Mouse (Mus musculus) kidney, postnatal 4 days (tissue): Measurements from ENCODE around the gene Hba-a2.
"Not testable (repeated sequence)": the region's sequence is repeated elsewhere in the genome, so short reads cannot be mapped to it uniquely, and the experiment has no call there.

ENCODE experiments used
- DNase-seq, 2 experiments: peaks; one replicate each; pipeline ENCODE4 v3.0.0; 2021; ENCODE audit warnings: mixed read lengths in 2 of 2

The Hba-a2 gene

DNA sequence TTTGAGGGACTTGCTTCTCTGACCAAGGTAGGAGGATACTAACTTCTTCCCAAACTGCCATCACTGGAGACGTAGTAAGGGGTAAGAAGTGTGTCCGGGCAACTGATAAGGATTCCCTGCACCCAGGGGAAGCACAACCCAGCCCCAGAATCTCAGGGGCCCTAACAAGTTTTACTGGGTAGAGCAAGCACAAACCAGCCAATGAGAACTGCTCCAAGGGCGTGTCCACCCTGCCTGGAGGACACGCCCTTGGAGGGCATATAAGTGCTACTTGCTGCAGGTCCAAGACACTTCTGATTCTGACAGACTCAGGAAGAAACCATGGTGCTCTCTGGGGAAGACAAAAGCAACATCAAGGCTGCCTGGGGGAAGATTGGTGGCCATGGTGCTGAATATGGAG, at the start of gene Hba-a2:
TSS of gene Hba-a2 (plus strand) at position 287 of the 400 bp plus-strand sequence.
- not testable (repeated sequence) for DNase-seq

DNA sequence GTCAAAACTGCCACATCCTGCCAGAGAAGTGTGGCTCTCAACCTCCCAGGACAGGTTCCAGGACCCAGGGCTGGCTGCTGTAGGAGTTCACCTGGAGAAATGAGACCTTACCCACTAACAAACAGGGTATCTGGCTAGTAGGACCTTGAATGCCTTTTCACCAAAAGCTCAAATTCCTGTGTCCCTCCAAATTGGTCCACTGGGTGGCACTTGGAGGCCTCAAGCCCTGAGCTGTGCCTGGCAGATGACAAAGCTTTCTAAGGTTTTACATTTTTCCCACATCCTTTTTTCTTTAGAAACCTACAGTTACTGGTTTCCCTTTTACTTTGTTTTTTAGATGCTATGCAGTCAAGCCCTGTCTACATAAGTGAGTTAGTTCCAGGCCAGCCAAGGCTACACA, 49.2 kb upstream of the Hba-a2 start:
- DNase-seq: no peak

DNA sequence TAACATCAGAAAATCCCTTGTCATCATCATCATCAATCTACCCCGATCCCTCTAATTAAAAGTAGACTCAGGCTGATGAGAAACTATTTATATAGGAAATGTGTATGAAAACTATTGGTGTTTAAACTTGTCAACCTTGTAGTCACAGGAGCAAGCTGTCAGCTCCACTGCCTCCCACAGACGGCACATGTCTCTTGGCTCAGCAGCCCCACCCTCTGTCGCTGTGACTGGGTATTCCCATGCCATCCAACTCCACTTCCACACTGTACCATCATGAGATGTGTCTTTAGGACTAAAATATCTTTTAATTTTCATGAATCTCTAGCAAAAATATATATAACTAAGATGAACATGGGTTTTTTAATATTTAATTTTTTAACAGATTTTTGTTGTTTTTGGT, 47.9 kb upstream of the Hba-a2 start:
- no peak for DNase-seq

DNA sequence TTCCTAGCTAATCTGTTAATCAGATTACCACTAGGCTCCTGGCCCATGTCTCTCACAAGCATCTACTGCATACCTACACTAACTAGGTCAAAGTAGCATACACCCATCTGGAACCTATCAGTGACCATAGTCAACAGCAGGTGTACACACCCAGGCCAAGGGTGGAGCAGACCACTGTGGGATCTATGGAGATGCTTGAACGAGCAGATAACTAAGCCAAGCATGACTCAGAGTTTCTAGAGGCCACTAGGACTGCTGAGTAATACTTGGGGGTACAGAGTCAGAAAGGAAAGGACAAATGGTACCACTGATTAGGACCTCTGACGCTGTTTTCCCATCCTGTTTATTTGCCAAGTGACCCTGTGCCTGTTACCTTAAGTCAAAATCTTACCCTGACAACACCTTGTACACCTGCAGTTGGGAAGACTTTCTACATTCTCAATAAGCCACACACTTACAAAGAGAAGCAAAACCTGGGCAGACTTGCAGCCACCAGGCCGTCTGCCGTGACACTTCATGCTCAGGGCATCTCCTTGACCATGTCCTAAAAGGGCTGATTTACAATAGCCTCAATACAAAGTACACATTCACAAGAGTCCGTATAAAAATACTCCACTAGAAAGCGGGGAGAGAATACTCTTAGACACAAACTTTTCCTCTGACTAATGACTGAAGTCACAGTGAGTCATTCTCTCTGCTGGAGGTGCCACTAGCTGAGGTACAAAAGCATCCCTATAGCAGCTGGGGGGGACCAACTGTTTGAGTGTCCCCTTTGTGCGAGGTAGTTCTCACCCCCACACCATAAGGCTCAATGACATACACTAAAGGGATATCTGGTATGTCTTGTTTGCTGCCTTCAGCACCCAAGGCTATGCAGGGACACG, 45.2 kb upstream of the Hba-a2 start:
- no peak for DNase-seq

DNA sequence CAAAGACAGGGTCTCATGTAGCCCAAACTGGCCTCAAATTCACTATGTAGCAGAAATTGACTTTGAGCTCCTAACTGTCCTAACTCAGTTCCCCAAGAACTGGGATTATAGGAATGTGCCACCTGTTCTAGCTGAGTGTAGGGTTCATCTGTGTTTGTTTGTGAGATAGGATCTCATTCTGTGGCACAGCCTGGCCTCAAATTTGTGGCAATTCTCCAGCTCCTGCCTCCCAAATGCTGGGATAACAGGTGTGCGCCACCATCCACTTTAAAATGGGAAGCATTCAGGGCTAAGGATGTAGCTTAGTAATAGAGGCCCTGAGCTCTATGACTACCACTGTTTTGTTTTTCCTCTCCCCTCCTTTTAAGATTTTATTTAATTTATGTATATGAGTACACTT, 43.2 kb upstream of the Hba-a2 start:
- no peak for DNase-seq

DNA sequence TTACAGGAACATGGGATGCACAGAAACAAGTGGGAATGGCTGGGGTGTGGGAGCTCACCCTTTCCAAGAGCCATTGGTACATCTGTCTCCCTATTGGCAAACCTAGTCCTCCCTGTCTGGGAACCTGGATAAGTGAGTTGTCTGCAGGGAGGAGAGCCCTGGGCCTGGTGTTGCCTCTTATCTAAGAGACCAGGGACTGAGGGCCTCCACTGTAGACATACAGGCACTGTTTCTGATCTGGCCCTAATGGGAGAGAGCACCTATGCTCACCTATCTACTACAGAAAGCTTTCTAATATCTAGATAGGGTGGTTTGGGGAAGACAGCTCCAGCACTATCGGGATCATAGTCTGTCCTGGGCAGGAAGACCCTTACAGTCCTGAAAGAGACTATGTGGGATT, 40.1 kb upstream of the Hba-a2 start:
- DNase-seq: no peak

DNA sequence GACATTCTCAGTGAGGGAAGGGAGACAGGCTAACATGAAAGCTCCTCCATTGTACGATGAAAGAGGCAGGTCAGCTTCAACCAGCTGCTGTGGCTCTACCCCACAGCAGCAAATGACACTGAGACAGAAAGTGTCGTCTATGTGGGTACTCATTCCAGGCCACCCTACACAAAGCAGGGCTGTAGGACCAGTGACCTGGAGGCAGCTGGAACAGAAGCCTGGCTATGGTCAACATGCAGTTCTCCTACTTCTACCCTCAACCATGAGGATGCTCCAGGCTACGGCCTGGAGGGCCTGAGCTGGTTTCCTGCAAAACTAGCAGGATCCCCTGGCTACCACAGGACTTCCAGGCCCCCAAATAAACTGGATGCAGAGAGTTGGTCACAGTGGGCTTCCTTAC, 39.7 kb upstream of the Hba-a2 start:
- no peak for DNase-seq

DNA sequence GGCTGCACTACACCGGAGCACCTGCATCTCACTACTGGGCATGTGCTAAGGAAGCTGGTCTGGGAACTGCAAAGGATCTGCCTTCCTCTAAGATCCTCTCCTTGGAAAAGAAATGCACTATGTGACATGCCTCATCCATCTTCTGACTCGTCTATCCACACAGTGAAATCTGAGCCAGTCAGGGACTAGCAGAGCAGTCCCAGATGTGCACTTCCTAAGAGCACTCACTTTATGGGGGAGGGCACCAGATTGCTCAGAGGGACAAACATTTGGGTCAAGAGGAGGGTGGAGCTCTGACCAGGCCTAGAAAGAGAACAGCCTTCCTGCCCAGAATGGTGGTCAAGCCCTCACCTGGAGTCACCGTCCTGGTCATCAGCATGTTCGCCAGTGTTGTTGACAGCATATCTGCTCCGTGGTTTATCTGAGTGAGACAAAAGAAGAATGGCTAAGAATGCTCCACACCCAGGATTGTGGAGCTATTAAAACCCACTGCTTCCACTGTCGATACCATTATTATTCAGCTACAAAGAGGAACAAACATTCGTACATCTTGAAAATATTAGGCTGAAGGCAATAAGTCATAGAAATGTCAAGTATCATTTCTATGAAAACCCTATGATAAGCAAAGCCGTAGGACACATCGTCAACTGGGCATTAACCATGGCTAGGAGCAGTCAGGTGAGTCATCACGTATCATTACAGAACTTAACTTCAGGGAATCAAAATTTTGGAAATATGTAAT, 33.4 kb upstream of the Hba-a2 start:
- DNase-seq: no peak

DNA sequence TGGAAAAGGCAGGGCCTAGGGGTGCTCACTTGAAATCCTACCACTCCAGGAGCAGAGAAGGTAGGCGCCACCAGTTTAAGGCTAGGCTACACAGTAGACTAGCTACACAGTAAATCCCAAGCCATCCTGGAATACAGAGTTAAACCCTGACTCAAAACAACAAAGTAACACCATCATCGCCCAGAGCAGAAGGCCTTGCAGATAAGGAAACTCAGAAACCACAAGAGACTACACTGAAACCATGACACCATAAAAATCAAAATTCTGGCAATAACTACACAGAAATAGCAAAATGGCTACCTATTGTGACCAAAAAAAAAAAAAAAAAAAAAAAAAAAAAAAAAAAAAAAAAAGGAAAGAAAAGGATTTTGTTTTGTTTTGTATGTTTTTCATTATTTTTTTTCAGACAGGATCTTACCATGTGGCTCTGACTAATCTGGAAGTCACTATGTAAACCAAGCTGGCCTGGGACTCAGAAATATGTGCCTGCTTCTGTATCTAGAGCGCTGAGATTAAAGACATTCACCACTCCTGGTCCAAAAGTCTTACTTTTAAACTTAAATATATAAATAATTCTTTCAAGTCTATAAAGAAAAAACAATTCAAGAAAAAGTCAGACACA, 31.1 kb upstream of the Hba-a2 start:
- DNase-seq: no peak

DNA sequence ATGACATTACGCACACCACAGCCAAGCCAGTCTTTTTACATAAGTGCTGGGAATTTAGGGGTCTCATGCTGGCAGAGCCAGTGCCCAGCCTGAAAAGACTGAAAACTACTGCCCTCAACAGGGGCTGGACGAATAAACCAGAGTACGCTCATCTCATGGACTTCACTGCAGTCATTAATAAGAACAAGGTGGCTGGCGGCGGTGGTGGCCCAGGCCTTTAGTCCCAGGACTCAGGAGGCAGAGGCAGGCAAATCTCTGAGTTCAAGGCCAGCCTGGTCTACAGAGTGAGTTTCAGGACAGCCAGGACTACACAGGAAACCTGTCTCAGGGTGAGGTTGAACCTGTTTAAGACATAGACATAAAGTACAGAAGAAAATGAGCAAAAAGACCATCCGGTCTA, 30.1 kb upstream of the Hba-a2 start:
- DNase-seq: no peak

DNA sequence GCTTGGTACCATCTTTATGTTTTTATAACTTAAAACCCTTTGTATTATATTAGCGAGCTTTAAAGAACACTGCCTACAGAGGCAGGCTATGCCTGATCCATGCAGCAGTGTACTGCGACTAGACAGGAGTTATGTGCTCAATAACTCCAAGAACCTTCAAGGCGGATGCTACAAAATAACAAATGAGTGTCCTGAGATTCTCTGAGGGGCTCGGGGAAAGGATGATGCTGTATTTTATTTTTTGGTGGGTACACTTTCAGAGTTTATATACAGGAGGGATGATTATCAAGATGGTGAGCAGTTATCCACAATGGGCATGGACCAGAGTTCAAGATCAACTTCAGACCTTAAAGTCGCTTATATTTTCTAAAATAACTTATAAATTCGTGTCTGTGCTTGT, 29.5 kb upstream of the Hba-a2 start:
- DNase-seq: no peak

DNA sequence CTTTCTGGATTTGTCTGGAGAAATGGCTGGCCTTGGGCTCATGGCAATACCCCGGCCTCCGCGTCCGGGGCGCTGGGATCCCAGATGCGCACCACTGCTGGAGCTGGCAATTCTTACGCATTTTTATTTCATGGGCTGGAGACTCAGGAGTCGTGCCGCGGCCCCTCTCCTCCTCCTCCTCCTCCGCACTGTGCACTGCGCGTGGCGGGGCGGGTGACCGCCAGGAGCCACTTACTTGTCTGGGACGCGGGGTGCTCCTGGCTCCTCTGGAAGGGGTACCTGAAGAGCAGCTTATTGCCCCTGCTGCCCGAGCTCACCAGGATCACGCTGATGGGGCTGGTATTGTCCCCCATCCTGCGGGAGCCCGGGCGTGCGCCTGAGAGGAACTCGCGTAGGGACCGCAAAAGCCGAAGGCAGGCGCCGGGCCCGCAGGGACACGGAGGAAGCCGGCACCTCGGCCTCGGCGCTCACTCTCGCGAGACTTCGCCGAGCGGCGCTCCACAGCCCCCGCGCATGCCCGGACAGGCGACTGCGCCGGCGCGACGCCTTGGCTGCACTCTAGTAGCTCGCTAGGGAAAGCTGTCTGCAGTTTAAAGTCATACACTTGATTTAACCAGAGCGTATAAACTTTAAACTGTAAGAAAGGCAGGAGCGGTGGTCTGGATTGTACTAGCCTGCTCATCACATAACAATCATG, 29.0 kb upstream of the Hba-a2 start, which contains the start of gene Nprl3:
TSS of gene Nprl3 (minus strand) at position 520 of the 697 bp plus-strand sequence.
- peak; percentile 97 to 99 for DNase-seq

DNA sequence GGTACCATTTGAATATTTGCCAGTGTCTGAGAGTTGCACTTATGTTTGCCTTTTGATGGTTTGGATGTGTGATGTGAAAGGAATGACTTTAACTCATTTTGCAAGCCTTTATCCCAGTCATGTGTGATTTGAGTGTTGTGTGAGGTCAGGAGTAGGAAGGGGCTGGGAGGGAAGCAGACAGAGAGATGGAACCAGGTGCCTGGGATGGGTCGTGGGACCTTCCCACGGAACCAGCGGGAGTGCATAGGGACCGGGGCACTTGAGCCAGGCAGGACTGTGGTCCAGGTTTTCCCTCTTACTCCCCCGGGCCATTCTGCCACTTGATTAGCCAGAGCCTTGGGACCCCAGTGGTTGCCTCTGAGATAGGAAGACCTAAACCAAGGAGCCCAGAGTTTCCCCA, 28.3 kb upstream of the Hba-a2 start:
- DNase-seq: peak in 1 of 2 experiments; percentile 31

DNA sequence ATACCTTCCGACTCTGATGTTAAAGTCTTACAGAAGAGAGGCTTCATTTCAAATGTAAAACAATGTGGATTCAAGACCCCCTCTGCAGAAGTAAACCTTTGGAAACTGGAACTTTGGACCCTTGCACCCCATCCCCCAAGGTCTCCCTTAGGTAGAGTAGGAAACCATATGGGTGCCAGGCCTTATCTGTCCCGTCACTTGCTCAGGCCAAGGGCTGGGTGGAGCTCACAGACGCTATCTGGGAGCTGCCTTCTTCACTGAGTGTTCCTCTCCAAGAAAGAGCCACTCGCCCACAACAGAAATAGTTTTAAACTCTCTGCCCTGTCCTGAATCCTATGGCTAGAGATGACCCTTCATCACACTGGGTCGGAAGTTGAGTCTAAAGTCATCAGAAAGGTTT, 27.3 kb upstream of the Hba-a2 start:
- no peak for DNase-seq

DNA sequence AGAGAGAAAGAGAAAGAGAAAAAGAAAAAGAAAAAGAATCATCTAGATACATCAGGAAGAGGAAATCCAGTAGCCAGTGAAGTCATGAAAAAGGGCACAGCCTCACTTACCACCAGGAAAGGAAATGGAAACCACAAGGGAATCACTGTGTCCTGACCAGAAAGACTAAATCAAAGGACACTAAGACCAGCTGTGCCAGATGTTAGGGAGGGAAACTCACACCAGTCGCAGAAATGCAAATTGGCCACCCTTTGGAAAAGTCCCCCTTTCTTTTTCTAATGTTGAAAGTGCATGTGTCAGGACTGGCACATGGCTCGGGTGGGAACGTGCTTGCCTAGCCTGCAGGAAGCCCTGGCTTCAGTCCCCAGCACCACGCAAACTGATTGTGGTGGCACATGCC, 25.1 kb upstream of the Hba-a2 start:
- no peak for DNase-seq

DNA sequence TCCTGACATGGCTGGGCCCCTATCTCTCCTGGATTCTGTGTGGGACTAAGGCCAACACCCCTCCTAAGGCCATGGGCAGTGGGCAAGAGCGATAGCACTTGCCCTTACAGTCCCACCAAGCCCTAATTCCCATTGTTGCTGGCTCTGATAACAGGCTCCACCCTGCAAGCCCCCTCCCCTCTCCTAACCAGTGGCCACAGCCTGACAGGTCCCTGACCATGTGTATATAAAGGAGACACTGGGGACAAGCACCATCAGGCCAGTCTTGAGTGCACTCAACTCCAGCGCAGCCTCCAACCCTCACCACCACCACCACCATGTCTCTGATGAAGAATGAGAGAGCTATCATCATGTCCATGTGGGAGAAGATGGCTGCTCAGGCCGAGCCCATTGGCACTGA, 19.9 kb upstream of the Hba-a2 start, which contains the start of gene Hba-x:
TSS of gene Hba-x (plus strand) at position 54 of the 400 bp plus-strand sequence.
- DNase-seq: no peak

DNA sequence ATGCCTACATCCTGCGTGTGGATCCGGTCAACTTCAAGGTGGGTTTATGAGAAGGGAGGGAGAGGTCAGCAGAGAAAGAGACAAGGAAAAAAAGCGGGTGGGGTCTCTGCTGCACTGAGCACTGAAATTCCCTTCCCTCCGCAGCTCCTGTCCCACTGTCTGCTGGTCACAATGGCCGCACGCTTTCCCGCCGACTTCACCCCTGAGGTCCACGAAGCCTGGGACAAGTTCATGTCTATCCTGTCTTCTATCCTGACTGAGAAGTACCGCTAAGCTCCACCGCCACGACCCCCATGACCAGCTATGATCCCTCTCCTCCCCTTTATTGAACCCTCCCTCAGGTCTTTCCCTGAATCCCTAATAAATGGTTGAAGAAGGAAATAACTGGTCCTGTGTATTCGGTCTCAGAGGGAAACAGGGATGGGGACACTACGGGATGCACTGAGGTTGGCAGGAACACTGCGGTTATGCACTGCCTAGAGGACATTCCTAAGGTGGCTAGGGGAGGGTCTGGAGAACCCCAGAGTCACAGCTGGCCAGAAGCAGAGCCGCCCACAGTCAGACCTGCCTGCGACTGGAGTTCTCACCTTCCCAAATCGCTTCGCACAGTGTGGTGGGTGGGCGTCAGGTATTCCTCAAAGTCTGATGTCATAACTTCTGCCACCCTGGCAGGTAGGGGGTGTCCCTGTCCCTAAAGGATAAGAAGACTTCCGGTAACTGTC, 18.4 kb upstream of the Hba-a2 start:
- DNase-seq: no peak

DNA sequence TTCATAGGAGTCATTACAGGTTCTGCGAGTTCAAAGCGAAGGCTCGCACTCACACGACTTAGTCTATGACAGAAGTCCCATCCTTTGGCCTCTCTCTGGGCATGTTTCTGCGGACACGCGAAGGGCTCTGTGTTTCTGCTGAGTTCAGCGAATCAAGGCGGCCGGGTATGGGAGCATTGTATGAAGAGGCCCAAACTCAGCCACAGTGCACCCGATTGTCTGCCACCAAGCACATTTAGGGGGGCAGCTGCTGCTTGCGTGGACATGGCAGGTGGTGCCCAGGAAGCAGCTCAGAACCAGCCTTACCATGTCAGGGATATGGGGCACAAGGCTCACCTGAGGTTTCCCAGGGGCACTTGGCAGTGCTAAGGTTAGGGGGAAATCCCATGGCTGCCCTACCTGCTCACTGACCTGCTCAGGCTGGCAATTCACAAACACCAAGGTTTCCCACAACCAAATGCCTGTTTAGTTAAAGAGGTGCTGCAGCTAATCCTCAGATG, 17.8 kb upstream of the Hba-a2 start:
- no peak for DNase-seq

DNA sequence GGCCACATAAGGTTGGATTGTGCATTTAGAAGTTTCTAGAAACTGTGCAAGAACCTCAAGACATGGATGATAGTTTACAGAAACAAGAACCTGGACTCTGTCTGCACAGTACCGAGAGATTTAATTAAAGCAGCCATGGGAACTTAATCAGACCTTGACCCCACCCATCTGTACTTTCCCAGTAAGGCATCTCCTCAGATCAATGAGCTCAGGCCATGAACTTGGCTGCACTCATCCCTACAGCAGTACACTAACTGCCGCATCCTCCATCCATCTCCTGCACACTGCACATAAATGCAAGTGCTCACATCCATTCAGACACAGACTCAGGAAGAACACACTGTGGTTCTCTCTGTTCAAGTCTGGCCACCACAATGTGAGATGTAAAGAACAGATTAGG, 15.6 kb upstream of the Hba-a2 start:
- DNase-seq: no peak

DNA sequence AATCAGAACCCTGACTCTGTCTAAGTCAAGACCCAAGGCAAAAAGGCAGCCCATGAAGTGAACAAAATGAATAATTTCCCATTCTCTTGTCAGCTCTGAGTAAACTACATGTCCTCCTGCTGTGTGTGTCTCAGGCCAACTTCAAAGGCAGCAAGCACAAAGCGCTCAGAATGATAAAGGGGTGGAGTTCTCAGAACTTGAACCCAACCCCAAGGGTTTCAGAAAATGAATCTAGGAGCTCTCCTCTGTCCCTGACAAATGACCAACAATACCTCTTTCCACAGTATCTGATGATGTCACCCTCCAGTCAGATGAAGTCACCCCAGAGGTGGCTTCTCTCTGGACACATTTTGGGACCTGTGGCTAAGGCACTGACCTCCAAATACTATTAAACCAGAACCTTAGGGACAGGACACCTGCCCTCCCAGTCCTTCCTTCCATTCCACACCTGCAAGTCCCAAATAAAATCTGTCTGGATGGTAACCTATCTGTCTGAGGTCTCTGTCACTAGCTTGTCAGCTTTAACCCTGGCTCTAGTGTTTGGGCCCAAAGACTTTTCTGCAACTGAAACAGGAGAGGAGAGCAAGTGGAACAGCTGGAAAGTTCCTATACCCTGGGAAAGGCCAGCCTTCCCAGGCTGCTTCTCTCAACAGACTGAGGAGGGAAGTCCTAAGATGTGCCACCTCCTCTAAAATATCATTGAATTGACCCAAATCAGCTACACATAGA, 14.7 kb upstream of the Hba-a2 start:
- DNase-seq: no peak

DNA sequence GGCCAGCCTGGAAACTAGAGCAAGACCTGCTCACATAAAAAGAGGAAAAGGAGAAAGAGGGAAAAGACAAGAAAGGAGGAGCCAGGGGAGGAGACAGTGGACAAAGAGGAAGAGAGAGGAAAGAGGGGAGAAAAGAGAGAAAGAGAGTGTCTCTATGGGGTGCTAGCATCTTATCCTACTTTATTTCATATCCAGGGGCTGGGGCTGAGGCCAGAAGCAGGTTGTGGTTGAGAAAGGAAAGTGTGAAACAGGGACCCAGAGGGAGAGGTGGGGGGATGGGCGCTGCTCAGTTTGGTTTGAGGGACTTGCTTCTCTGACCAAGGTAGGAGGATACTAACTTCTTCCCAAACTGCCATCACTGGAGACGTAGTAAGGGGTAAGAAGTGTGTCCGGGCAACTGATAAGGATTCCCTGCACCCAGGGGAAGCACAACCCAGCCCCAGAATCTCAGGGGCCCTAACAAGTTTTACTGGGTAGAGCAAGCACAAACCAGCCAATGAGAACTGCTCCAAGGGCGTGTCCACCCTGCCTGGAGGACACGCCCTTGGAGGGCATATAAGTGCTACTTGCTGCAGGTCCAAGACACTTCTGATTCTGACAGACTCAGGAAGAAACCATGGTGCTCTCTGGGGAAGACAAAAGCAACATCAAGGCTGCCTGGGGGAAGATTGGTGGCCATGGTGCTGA, 13.1 kb upstream of the Hba-a2 start, which contains the start of gene Hba-a1:
TSS of gene Hba-a1 (plus strand) at position 421 of the 687 bp plus-strand sequence.
- DNase-seq: not testable (repeated sequence)
